Mouse (Mus musculus) bone marrow, adult 2 months (tissue): ENCODE measurements around the gene Fau. TPM values are rescaled to one million over a fixed set of nuclear protein-coding genes. Genes with fewer than 3 reads are reported as not detected.
A peak's percentile ranks its signal among the peaks of the same experiment; 100 is the strongest.

Experiments
- H3K27ac ChIP-seq: fragments of 200-500 bp; 2 replicates; pipeline ENCODE4 v1.5.1; 2012; ENCODE audit warnings: low read depth, mild to moderate bottlenecking, control low read depth, inconsistent platforms, low read length; ENCODE audit not compliant: control insufficient read depth, poor library complexity, insufficient read depth
- H3K4me1 ChIP-seq: fragments of 200-500 bp; 2 replicates; pipeline ENCODE4 v1.6.1; 2011; ENCODE audit warnings: low read length; ENCODE audit not compliant: control insufficient read depth, insufficient read depth
- H3K4me3 ChIP-seq: fragments of 200-500 bp; replicated peaks from 2 replicates; pipeline ENCODE3; 2011; ENCODE audit warnings: mild to moderate bottlenecking, low read depth, low read length, control low read depth; ENCODE audit not compliant: control insufficient read depth
- CTCF ChIP-seq: fragments of 200-500 bp; IDR thresholded peaks from 2 replicates; pipeline ENCODE4 v1.5.1; 2011; ENCODE audit warnings: low read length, control low read depth; ENCODE audit not compliant: control insufficient read depth, insufficient read depth
- POLR2A ChIP-seq: fragments of 200-500 bp; IDR thresholded peaks from 2 replicates; pipeline ENCODE4 v1.6.1; 2011; ENCODE audit warnings: low read depth, mild to moderate bottlenecking, control low read depth, low read length, borderline replicate concordance; ENCODE audit not compliant: control insufficient read depth
- WGBS: fragments of 180-500 bp; shearing (Covaris S2); methylation state at CpG from one replicate; pipeline ENCODE4 v1.1.7; 2018; 5-methylcytosine and 5-hydroxymethylcytosine counted together
- polyA plus RNA-seq: library from polyadenylated mRNA; stranded (reverse); fragments of >200 nt; gene quantifications from 2 replicates; pipeline ENCODE4 v1.2.4, GENCODE M21; 2011; ENCODE audit warnings: low replicate concordance; ENCODE audit not compliant: missing spikeins, insufficient read depth, insufficient read length

The Fau gene
- polyA plus RNA-seq, 1 experiment, result 4,155 TPM

DNA sequence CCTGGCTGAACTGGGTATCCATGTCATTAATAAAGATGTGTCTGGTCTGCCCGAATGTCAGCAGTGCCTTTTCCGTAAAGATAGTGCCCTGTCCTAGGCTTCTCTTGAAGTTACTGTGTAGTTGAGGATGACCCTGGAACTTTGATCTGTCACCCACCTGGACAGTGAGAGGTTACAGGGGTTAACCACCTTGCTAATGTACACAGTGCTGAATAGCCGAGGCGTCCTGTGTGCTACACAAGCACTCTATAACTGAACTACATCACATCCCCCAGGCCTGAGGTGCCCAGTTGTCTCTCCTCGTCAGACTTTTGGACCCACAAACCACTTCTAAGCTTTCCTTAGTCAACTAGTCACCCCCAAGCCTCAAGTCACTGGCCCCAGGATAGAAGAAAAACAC, 4.8 kb downstream of the Fau start:
- H3K4me1 ChIP-seq, result peaks cover 3% of the 10 kb centered on the region
- no peak for TF ChIP-seq POLR2A
- no peak for TF ChIP-seq CTCF
- 49% methylated on average over 5 of the region's 5 CpGs for WGBS
- peak overlapping the region; percentile 84 for H3K4me3 ChIP-seq
- H3K27ac ChIP-seq, result peak overlapping the region; percentile 98

DNA sequence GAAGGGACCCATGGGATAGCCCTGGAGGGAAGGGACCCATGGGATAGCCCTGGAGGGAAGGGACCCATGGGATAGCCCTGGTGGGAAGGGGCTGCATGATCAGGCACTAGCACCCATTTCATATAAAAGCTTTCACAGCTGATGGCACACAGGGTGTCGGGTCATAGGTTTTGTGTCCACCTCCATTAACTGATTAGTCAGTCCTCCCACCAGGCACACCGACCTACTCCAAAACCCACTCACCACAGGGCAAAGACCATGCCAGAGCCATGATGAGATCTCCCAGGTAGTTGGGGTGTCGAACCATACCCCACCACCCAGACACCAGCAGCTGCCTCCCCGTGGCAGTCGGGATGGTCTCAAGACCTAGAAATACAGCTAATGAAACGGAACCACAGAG, 5.4 kb downstream of the Fau start:
- Histone ChIP-seq H3K4me3 (no peak overlapping the region), H3K27ac (no peak overlapping the region), H3K4me1 (peaks cover 4% of the 10 kb centered on the region)
- no peak for TF ChIP-seq CTCF
- TF ChIP-seq POLR2A, result no peak
- WGBS, result 88% methylated on average over 6 of the region's 6 CpGs

DNA sequence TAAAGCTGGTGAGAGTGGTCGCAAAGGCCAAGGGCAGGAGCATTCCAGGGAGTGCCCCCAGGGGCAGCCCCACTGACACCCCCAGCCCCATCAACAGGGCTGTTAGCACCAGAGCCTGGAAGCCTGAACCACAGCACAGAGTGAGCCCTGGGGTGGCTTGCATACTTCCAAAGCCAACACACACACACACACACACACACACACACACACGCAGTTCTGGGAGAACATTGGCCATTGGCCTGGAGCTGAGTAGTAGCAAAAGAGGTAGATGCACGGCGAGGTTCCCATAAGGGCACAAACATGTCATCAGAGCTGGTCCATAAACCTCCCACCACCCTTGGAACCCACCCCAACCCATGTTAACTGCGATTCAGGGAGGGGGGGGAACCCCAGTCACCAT, 8.9 kb downstream of the Fau start:
- no peak overlapping the region for H3K27ac ChIP-seq
- no peak for TF ChIP-seq CTCF
- TF ChIP-seq POLR2A, result no peak
- peaks cover 6% of the 10 kb centered on the region for H3K4me1 ChIP-seq
- no peak overlapping the region for H3K4me3 ChIP-seq
- 44% methylated on average over 5 of the region's 5 CpGs for WGBS

DNA sequence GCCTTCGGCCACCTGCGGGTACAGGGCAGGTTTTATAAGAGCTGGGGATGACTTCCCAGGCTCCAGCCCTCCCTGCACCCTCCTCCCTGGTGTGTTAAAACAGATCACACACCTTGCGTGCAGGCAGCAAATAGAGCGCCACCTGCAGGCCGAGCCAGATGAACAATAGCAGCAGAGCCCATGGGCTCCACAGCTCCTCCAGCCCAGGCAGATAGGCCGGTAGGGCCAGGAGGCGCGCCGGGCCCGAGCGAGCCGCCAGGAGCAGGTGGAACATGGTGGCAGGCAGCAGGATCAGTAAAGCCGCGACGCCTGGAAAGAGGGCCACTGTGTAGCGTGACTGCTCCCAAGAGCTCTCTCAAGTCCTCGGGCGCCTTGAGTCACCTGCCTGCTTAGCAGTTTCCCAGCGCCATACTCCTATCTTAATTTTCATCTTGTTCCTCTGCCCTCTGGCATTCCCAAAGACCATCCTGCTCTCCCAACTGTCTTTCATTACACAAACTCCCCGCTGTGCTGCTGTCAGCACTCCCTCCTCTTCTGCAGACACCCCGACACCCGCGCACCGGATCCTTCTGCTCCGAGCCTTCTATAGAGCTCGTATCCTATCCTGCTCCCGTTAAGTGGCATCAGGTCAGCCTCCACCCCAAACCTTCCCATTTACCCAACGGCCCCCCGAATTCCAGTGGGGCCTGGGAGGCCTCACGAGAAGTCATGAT, 9.5 kb downstream of the Fau start:
- H3K4me1 ChIP-seq, result peaks cover 6% of the 10 kb centered on the region
- H3K4me3 ChIP-seq, result peak overlapping the region; percentile 56
- H3K27ac ChIP-seq, result 0 out of 2 replicates have a peak overlapping the region, but pooled peaks have one; percentile 6
- WGBS, result 1% methylated on average over 30 of the region's 30 CpGs
- TF ChIP-seq POLR2A, result no peak
- peak; percentile 92 for TF ChIP-seq CTCF

DNA sequence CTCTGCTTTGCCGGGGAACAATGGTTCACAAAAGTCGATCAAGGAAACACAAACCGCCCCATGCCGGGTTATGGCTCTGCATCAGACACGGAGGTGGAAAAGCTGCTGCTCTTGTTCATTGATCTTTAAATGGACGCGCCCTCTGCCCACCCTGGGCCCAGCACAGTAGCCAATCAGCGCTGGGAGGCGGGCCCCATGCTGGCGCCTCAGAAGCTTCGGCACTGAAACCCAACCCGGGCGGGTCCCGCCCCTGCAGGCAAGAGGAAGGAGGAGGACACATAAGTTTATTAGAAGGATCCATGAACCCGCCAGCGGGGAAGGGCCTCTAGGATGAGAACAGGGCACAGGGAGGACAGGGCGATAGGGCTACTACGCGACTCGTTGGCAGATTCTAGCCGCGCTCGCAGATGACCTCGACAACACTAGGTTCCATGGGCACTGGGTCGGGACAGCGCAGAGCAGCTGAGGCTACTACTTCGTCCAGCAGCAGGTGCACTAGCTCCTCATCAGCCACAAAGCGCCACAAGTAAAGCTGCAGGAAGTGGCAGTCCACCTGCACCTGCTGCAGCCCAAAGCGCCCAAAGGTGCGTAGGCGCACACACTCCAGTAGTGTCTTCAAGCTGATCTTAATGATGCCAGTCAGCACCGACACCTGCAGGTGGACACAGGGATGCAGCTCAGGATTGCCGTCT, 10.2 kb downstream of the Fau start, which contains the start of gene Tm7sf2:
Gene Tm7sf2 (minus strand): TSS at position 650 of the 692 bp plus-strand sequence.
- TF ChIP-seq CTCF (0 out of 2 replicates have a peak, but pooled peaks have one; percentile 12), POLR2A (no peak)
- peak within 1 kb of the TSS; percentile 7; the same call in 1 of the 2 replicates for H3K27ac ChIP-seq
- peak within 1 kb of the TSS; percentile 56 for H3K4me3 ChIP-seq
- WGBS, result 14% methylated on average over 33 of the region's 33 CpGs
- H3K4me1 ChIP-seq, result peaks cover 4% of the 10 kb centered on the region

DNA sequence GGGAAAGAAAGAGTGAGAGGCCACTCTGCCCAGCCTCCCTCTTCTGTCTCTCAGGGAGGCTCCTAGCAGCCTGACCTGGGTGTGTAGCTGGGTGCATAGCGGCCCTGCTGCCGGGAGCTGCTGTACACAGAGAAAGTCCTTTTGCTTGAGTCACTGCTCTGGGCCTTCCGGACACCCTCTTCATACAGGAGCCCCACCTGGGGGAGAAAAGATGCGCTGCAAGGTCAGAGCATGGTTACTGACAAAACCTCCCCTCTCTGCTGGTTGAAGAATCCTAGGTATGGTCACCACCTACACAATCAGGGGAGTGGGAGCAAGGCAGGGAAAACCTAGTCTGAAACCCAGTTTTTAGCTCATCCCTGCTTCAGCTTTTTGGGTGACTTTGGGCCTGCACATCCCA, 11.3 kb downstream of the Fau start:
- 82% methylated on average over 4 of the region's 4 CpGs for WGBS
- Histone ChIP-seq H3K4me3 (no peak overlapping the region), H3K4me1 (peaks cover 6% of the 10 kb centered on the region), H3K27ac (no peak overlapping the region)
- TF ChIP-seq POLR2A, result no peak
- TF ChIP-seq CTCF, result no peak

DNA sequence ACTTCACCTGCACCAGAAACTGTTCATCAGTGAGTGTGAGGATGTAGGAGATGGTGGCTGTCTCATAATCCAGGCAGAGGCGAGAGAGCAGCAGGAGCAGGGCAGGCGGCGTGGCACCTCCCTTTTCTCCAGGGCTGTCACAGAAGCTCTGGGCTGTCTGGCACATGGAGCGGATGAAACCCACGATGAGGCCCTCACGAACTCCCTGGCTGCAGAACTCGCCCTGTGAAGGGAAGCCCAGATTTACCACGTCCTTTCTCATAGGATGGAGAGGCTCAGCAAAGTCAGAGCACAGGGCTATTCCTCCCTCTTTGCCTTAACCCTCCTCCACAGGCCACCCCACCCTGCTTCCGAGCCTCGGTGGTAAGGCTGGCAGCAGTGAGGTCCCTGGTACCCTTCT, 12.2 kb downstream of the Fau start:
- TF ChIP-seq CTCF (no peak), POLR2A (no peak)
- 85% methylated on average over 10 of the region's 10 CpGs for WGBS
- peaks cover 6% of the 10 kb centered on the region for H3K4me1 ChIP-seq
- no peak overlapping the region for H3K27ac ChIP-seq
- no peak overlapping the region for H3K4me3 ChIP-seq

DNA sequence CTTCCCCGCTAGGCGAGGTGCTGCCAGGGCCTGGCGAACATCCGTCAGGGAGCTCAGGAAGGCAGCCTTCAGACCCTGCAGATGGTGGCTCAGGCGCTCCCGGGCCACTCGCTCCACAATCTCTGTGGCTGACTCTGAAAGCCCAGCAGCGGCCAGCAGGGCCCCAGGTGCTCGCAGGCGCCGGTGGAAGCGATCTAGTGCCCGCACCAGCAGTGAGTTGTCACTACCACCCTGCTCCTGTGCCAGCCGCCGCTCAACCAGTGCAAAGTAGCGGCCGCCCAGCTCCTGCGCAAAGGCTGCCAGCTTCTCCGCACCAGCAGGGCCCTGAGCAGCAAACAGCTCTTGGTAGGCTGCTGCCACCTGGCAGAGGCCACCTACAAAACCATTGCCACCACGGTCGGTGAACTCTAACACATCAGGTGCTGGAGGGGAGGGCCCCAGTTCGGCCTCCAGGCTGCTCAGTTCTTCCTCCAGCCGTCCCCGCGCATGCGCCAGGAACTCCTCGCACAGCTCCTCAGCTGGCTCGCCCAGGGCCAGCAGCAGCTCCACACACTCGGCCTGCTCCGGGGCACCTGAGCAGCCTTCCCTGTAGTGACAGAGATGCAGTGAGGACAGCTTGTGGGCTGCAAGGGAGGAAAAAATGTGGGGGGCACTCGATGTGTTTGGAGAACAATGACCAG, 13.1 kb downstream of the Fau start:
- TF ChIP-seq POLR2A, result no peak
- no peak for TF ChIP-seq CTCF
- Histone ChIP-seq H3K4me1 (peaks cover 6% of the 10 kb centered on the region), H3K27ac (peak overlapping the region; percentile 35; the same call in 1 of the 2 replicates), H3K4me3 (no peak overlapping the region)
- 87% methylated on average over 31 of the region's 31 CpGs for WGBS
